Mouse (Mus musculus) megakaryocyte, embryonic 14.5 days (primary cell): ENCODE measurements around the gene Barx1. TPM values are rescaled to one million over a fixed set of nuclear protein-coding genes. Genes with fewer than 3 reads are reported as not detected.
A peak's percentile ranks its signal among the peaks of the same experiment; 100 is the strongest.

Source experiments
- H3K27me3 ChIP-seq: replicated peaks from 2 replicates; pipeline ENCODE3; 2012; ENCODE audit warnings: inconsistent platforms
- H3K36me3 ChIP-seq: replicated peaks from 2 replicates; pipeline ENCODE3; 2012; ENCODE audit warnings: low read length, inconsistent platforms, mixed read lengths
- H3K4me1 ChIP-seq: 2 replicates; pipeline ENCODE4 v1.6.1; 2012; ENCODE audit warnings: inconsistent platforms
- H3K4me3 ChIP-seq: replicated peaks from 2 replicates; pipeline ENCODE3; 2012; ENCODE audit warnings: moderate library complexity, mild to moderate bottlenecking, inconsistent platforms
- H3K9me3 ChIP-seq: 2 replicates; pipeline ENCODE4 v1.6.1; 2012; ENCODE audit warnings: inconsistent platforms
- FLI1 ChIP-seq: IDR thresholded peaks from 2 replicates; pipeline ENCODE4 v1.6.1; 2012; ENCODE audit warnings: low read length, inconsistent platforms, mixed read lengths
- GATA1 ChIP-seq: IDR thresholded peaks from 3 replicates; pipeline ENCODE4 v1.6.1; 2012; ENCODE audit warnings: mixed read lengths, low read length, inconsistent platforms, borderline replicate concordance
- polyA plus RNA-seq: library from polyadenylated mRNA; stranded (reverse); fragments of >175 nt; gene quantifications from 2 replicates; pipeline ENCODE4 v1.2.3, GENCODE M21; 2012; ENCODE audit warnings: low replicate concordance; ENCODE audit not compliant: insufficient read depth

Barx1 gene
- polyA plus RNA-seq, 1 experiment: not detected

DNA sequence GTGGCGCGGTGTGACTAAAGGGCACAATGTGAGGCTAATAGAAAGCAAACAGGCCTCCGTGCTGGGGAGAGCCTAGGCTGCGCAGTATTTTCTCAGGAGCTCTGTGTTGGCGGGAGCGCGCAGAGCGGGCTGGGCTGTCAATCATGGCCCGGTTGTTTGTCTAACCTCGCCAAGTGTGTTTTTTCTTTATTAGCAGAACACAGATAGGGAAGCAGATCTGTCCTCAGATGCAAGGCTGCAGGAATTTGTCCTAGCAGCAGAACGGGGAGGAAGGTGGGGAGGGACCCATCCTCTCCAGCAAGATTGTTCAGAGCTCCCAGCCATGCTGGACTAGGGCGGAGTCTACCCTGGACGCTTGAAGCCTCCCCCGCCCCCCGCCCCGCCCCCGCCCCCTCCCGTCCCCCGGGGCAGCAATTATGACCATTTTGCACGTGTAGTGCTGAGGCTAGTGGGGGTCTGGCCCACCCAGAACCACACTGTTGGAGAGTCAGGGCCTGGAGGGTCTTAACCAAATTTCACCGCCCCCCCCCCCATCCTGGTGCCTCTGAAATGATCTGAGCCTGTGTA lies 43.7 kb downstream of the Barx1 start:
- H3K4me1 ChIP-seq: peaks cover 3% of the 10 kb centered on the region; the same call in 1 of the 2 replicates
- H3K27me3 ChIP-seq: peaks cover 45% of the 10 kb centered on the region
- TF ChIP-seq FLI1 (no peak), GATA1 (no peak)
- H3K4me3 ChIP-seq: peak overlapping the region; percentile 33
- H3K36me3 ChIP-seq: no peaks in the 10 kb centered on the region
- H3K9me3 ChIP-seq: no peaks in the 10 kb centered on the region

DNA sequence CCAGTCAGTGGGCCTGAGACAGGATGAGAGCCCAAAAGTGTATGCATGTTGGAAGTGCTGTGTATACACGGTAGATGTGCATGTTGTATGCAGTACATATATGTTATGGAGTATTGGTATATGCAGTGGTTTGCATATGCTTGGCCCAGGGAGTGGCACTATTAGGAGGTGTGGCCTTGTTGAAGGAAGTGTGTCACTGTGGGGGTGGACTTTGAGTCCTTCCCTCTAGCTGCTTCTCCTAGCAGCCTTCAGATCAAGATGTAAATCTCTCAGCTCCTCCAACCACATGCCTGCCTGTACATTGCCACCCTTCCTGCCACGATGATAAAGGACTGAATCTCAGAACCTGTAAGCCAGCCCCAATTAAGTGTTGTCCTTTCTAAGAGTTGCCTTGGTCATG lies 49.9 kb downstream of the Barx1 start:
- no peaks in the 10 kb centered on the region for H3K4me1 ChIP-seq
- no peak overlapping the region for H3K4me3 ChIP-seq
- peaks cover 28% of the 10 kb centered on the region for H3K27me3 ChIP-seq
- no peaks in the 10 kb centered on the region for H3K9me3 ChIP-seq
- TF ChIP-seq GATA1 (no peak), FLI1 (no peak)
- H3K36me3 ChIP-seq: no peaks in the 10 kb centered on the region

DNA sequence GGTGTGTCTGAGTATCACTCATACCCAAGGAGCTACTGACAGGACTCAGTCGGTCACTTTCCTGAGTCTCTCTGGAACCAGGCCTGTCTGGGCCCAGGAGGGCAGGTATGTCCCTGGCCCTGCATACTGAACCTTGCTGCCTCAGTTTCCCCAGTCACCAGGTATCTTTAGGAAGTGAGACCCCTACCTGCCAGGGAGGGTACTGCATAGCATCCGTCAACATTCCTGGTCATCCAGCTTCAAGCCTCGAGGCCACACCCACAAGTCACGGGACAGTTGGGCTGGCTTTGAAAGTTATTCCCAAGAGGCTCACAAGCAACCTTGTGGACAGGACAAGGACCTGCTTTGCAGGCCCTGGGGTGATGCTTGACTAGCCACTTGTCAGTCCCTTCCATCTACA lies 53.3 kb downstream of the Barx1 start:
- TF ChIP-seq FLI1: no peak
- no peak for TF ChIP-seq GATA1
- Histone ChIP-seq H3K9me3 (peaks cover 11% of the 10 kb centered on the region), H3K27me3 (peaks cover 20% of the 10 kb centered on the region), H3K4me1 (no peaks in the 10 kb centered on the region), H3K4me3 (no peak overlapping the region), H3K36me3 (no peaks in the 10 kb centered on the region)

Other genes with a start within 250 kb of the Barx1 start
- 0.30 TPM in 1 of 2 replicates, not detected in the other for gene Zfp169, start 149.5 kb upstream of the Barx1 start, polyA plus RNA-seq
- 0.40 TPM in 1 of 2 replicates, not detected in the other for gene A830005F24Rik, start 149.4 kb upstream of the Barx1 start, polyA plus RNA-seq
- gene Ptpdc1, start 37.3 kb upstream of the Barx1 start, polyA plus RNA-seq: 0.62 TPM in 1 of 2 replicates, not detected in the other
- 18.7 and 24.5 TPM in 2 replicates for gene Phf2, start 208.1 kb downstream of the Barx1 start, polyA plus RNA-seq